Mouse (Mus musculus): ENCODE results near the gene Astn2.
A peak's percentile ranks its signal among the peaks of the same experiment; 100 is the strongest.

Astn2 gene

GRCm38 (mm10) chr4:66310315-66311020 lies 93.9 kb downstream of the Astn2 start:
- no peak for DNase-seq

GRCm38 (mm10) chr4:66306377-66306776 lies 98.0 kb downstream of the Astn2 start:
- no peak for DNase-seq

GRCm38 (mm10) chr4:66302686-66303310 lies 101.6 kb downstream of the Astn2 start:
- no peak for DNase-seq

- DNase-seq, result no peak
Measured at GRCm38 (mm10) chr4:66285034-66285433, 119.4 kb downstream of the Astn2 start.

- no peak for DNase-seq
Measured at GRCm38 (mm10) chr4:66276096-66276495, 128.3 kb downstream of the Astn2 start.

- no peak for DNase-seq
Measured at GRCm38 (mm10) chr4:66271550-66272117, 132.8 kb downstream of the Astn2 start.

- no peak for DNase-seq
Measured at GRCm38 (mm10) chr4:66264031-66264430, 140.4 kb downstream of the Astn2 start.

- DNase-seq, result no peak
Measured at GRCm38 (mm10) chr4:66261276-66261675, 143.1 kb downstream of the Astn2 start.

- DNase-seq, result no peak
Measured at GRCm38 (mm10) chr4:66258905-66259304, 145.5 kb downstream of the Astn2 start.

- no peak for DNase-seq
Measured at GRCm38 (mm10) chr4:66254695-66255492, 149.5 kb downstream of the Astn2 start.

GRCm38 (mm10) chr4:66248521-66248920 lies 155.9 kb downstream of the Astn2 start:
- DNase-seq, result no peak

- no peak for DNase-seq
Measured at GRCm38 (mm10) chr4:66242683-66243082, 161.7 kb downstream of the Astn2 start.

- DNase-seq, result no peak
Measured at GRCm38 (mm10) chr4:66232799-66233198, 171.6 kb downstream of the Astn2 start.

- DNase-seq, result no peak
Measured at GRCm38 (mm10) chr4:66232350-66232749, 172.1 kb downstream of the Astn2 start.

- DNase-seq, result no peak
Measured at GRCm38 (mm10) chr4:66230735-66231134, 173.7 kb downstream of the Astn2 start.

- no peak for DNase-seq
Measured at GRCm38 (mm10) chr4:66222602-66223317, 181.7 kb downstream of the Astn2 start.

- DNase-seq, result no peak
Measured at GRCm38 (mm10) chr4:66215170-66215618, 189.2 kb downstream of the Astn2 start.

- DNase-seq, result no peak
Measured at GRCm38 (mm10) chr4:66189636-66190035, 214.8 kb downstream of the Astn2 start.

GRCm38 (mm10) chr4:66175887-66176533 lies 228.4 kb downstream of the Astn2 start:
- no peak for DNase-seq

- peak; percentile 6 to 14 for DNase-seq
Measured at GRCm38 (mm10) chr4:66171583-66171982, 232.8 kb downstream of the Astn2 start.

GRCm38 (mm10) chr4:66170787-66171186 lies 233.6 kb downstream of the Astn2 start:
- no peak for DNase-seq

- DNase-seq, result no peak
Measured at GRCm38 (mm10) chr4:66169485-66169884, 234.9 kb downstream of the Astn2 start.
